Mouse (Mus musculus) liver, embryonic 11.5 days (tissue): ENCODE results near the gene Ssbp3. TPM values are rescaled to one million over a fixed set of nuclear protein-coding genes. Genes with fewer than 3 reads are reported as not detected.

Experiments
- ATAC-seq: fragments of 200-750 bp; cut with Nextera tagmentation; replicated peaks from 2 replicates; pipeline ENCODE4 v1.8.0; 2017; ENCODE audit warnings: moderate number of reproducible peaks, mild to moderate bottlenecking, moderate TSS enrichment, moderate library complexity; ENCODE audit not compliant: low FRiP score
- DNase-seq: peaks from one replicate; pipeline ENCODE4 v3.0.0-alpha.2; 2017; ENCODE audit warnings: low spot score
- H3K27ac ChIP-seq: fragments of 300-500 bp; sonication (generic); 2 replicates; pipeline ENCODE4 v1.5.1; 2014; ENCODE audit warnings: mild to moderate bottlenecking, low read depth, low read length, control low read depth
- H3K27me3 ChIP-seq: fragments of 300-500 bp; sonication (generic); replicated peaks from 2 replicates; pipeline ENCODE4 v1.6.1; 2014; ENCODE audit warnings: low read length, mixed read lengths; ENCODE audit not compliant: control insufficient read depth, insufficient read depth
- H3K36me3 ChIP-seq: fragments of 300-500 bp; sonication (generic); 2 replicates; pipeline ENCODE4 v1.6.1; 2014; ENCODE audit warnings: mild to moderate bottlenecking, low read length, moderate library complexity, mixed read lengths; ENCODE audit not compliant: control insufficient read depth, insufficient read depth
- H3K4me1 ChIP-seq: fragments of 300-500 bp; sonication (generic); replicated peaks from 2 replicates; pipeline ENCODE4 v1.6.1; 2014; ENCODE audit warnings: low read length, mixed read lengths; ENCODE audit not compliant: control insufficient read depth, insufficient read depth
- H3K4me2 ChIP-seq: fragments of 300-500 bp; sonication (generic); 2 replicates; pipeline ENCODE4 v1.6.1; 2014; ENCODE audit warnings: mild to moderate bottlenecking, control low read depth, moderate library complexity
- H3K4me3 ChIP-seq: fragments of 300-500 bp; sonication (generic); 2 replicates; pipeline ENCODE4 v1.5.1; 2014; ENCODE audit warnings: low read depth, low read length, control low read depth
- H3K9ac ChIP-seq: fragments of 300-500 bp; sonication (generic); 2 replicates; pipeline ENCODE4 v1.6.1; 2014; ENCODE audit warnings: low read depth, low read length, control low read depth
- H3K9me3 ChIP-seq: fragments of 300-500 bp; sonication (generic); 2 replicates; pipeline ENCODE4 v1.6.1; 2016; ENCODE audit warnings: low read length, inconsistent platforms, mixed read lengths; ENCODE audit not compliant: control insufficient read depth
- WGBS: fragments of 180-500 bp; shearing (Covaris S2); extraction: QIAGEN DNeasy Blood & Tissue Kit; methylation state at CpG from one replicate; pipeline ENCODE4 v1.1.7; 2014; 5-methylcytosine and 5-hydroxymethylcytosine counted together
- polyA plus RNA-seq: library from polyadenylated mRNA; unstranded; fragments of >200 nt; fragmentation: Nextera tagmentation; extraction: Ambion mirVana; gene quantifications from 2 replicates; pipeline ENCODE4 v1.2.1, GENCODE M21; 2014

Gene Ssbp3
- polyA plus RNA-seq, 1 experiment from 2014 or later, result 89.0 TPM

DNA sequence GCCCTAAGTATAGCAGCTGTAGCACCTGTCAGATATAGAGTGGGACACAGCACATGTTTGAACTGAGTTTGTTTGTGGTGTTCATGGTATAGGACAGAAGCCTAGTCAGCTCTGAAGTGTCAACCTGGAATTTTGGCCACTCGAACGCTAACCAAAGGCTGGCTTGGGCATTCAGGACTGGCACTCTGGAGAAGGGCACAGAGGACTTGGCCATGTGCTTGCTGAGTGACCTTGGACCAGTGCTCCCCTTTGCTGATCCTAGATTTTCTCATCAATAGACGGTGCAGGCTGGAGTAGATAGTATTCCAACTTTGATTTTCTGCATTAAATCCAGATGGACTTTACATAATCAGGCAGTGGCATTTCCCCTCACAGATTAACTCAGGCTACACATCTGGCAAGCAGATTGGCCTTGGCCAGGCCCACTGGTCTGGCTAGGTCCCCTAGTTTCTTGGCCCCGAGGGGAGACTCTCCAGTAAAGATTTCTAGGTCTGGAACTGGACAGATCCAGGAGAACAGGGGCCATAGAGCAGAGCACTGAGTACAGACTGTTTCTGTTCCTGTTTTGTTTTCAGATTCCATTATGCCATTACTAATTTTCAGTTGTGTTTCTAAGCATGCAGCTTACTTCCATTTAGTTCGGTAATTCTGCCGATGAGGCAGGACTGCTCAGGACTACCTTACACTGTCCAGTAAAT lies 102.8 kb downstream of the Ssbp3 start:
- H3K9ac ChIP-seq, result no peak overlapping the region
- WGBS, result 88% methylated on average over 6 of the region's 6 CpGs
- peaks cover 4% of the 10 kb centered on the region; the same call in 1 of the 2 replicates for H3K36me3 ChIP-seq
- ATAC-seq (no peak), DNase-seq (no peak)
- no peaks in the 10 kb centered on the region for H3K9me3 ChIP-seq
- H3K27me3 ChIP-seq, result no peaks in the 10 kb centered on the region
- no peak overlapping the region for H3K4me3 ChIP-seq
- no peak overlapping the region for H3K4me2 ChIP-seq
- H3K4me1 ChIP-seq, result peaks cover 21% of the 10 kb centered on the region
- H3K27ac ChIP-seq, result no peak overlapping the region

DNA sequence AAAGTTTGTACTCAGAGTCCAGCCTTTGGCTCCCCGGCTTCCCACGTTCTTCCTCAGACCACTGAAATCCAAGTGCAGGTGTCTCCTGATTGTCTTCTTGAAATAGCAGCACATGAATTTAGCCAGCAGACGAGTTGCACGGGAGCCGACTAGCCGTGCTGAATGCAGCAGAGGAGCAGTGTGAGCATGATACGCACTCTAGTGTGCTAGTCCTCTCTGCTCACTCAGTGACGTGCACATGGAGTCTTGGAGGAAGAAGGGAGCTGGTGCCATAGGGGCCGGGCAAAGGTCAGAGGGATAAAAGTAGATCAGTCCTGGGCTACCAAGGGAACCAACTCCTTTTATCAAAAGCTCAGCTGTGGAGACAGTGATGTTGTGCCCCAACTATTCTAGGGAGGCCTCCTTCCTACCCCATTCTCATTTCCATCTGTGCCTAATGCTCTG lies 103.3 kb downstream of the Ssbp3 start:
- ATAC-seq (no peak), DNase-seq (no peak)
- peaks cover 4% of the 10 kb centered on the region; the same call in 1 of the 2 replicates for H3K36me3 ChIP-seq
- H3K4me1 ChIP-seq, result peaks cover 20% of the 10 kb centered on the region
- no peaks in the 10 kb centered on the region for H3K9me3 ChIP-seq
- H3K4me3 ChIP-seq, result no peak overlapping the region
- 88% methylated on average over 9 of the region's 9 CpGs for WGBS
- no peak overlapping the region for H3K4me2 ChIP-seq
- no peaks in the 10 kb centered on the region for H3K27me3 ChIP-seq
- no peak overlapping the region for H3K27ac ChIP-seq
- H3K9ac ChIP-seq, result no peak overlapping the region

DNA sequence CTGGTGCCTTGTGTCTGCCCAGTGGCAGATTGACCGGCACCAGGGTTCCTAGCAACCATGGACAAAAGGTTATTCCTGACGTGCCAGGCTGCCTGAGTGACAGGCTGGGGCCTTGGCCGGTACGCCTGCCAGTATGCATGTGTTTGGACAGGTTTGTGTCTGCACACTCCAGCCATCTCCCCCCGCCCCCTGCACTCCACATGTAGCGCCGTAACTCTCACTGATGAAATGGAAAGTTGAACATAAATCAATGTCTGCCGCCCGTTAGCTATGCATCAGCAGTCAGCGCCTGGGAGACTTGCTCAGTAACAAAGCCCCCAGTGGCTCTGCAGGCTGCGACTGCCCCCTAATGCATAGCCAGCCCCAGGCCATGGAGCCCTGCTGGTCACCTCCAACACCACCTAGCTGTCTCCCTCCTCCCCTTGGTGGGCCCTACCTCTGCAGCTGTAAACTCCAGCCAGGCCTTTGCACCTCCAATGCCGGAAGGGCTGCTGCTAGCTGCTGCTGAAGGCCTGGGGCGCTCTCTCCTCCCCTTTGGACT lies 105.5 kb downstream of the Ssbp3 start:
- H3K27ac ChIP-seq, result no peak overlapping the region
- 81% methylated on average over 13 of the region's 13 CpGs for WGBS
- no peaks in the 10 kb centered on the region for H3K9me3 ChIP-seq
- H3K36me3 ChIP-seq, result peaks cover 2% of the 10 kb centered on the region; the same call in 1 of the 2 replicates
- DNase-seq (no peak), ATAC-seq (no peak)
- H3K4me1 ChIP-seq, result peaks cover 28% of the 10 kb centered on the region
- no peak overlapping the region for H3K4me3 ChIP-seq
- no peak overlapping the region for H3K4me2 ChIP-seq
- no peak overlapping the region; the same call in 1 of the 2 replicates for H3K9ac ChIP-seq
- H3K27me3 ChIP-seq, result no peaks in the 10 kb centered on the region

DNA sequence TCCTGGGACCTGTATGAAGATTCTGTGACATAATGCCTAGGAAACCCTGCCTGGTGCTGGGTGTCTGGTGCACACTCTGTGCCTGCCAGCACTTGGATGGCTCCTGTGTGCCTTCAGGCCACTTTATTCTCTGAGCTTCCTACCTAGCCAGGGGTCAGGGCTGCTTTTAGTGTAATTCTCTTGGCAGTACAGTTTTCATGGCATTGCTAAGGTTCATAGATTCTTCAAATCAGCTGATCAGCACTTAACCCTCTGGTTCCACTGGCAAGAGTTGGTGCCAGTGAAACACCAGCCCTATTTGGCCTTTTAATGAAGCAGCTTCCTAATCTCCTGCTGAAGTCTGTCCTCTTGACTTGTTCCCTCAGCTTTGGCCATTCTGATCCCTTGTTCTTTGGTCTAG lies 106.8 kb downstream of the Ssbp3 start:
- no peak overlapping the region for H3K9ac ChIP-seq
- ATAC-seq, result no peak

DNA sequence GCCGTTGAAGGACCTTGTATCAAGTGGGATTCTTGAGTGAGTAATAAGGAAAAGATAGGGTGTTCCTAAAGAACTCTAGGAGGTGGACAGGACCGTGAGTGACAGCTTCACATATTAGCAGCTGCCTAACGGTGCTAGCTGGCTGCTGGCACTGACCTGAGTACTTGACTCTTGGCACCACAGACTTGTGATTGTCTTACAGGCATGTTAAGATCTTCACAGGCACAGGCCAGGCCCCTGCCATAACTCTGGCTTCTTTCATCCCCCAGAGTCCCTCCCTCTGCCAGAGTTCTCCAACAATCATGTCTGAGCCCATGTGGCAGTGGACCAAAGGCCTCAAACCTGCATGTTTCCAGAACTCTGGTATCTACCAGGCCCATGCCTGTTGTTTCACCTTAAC lies 108.0 kb downstream of the Ssbp3 start:
- WGBS, result 86% methylated on average over 3 of the region's 3 CpGs
- peaks cover 2% of the 10 kb centered on the region; the same call in 1 of the 2 replicates for H3K36me3 ChIP-seq
- H3K9me3 ChIP-seq, result no peaks in the 10 kb centered on the region
- no peak overlapping the region for H3K4me3 ChIP-seq
- H3K27me3 ChIP-seq, result no peaks in the 10 kb centered on the region
- DNase-seq (no peak), ATAC-seq (no peak)
- peaks cover 25% of the 10 kb centered on the region for H3K4me1 ChIP-seq
- no peak overlapping the region for H3K27ac ChIP-seq
- no peak overlapping the region for H3K4me2 ChIP-seq
- H3K9ac ChIP-seq, result no peak overlapping the region

More for the DNA sequence above, 106.8 kb downstream of the Ssbp3 start:
- peaks cover 2% of the 10 kb centered on the region; the same call in 1 of the 2 replicates for H3K36me3 ChIP-seq
- H3K9me3 ChIP-seq, result no peaks in the 10 kb centered on the region
- no peak overlapping the region for H3K4me2 ChIP-seq
- no peak for DNase-seq
- H3K4me1 ChIP-seq, result peaks cover 28% of the 10 kb centered on the region
- H3K27ac ChIP-seq, result no peak overlapping the region
- no peaks in the 10 kb centered on the region for H3K27me3 ChIP-seq
- no peak overlapping the region for H3K4me3 ChIP-seq

DNA sequence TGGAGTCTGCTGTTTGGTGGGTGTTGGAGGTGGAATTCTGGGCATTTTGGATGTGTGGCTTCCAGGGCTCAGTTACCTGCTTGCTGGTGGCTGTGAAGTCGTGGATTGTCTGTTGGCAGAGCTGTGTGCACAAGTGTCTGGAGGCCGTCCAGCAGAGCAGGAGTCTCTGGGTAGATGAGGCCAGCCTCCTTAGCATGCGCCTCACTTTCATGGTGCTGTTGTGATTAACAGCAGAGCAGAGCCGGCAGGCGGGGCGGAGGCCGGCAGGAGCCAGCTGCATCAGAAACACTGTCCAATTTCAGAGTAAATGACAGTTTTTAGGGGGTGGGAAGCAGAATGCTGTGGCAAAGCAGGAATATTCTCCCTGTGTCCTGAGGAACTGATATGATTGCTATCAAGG lies 108.5 kb downstream of the Ssbp3 start:
- Histone ChIP-seq H3K4me1 (peaks cover 25% of the 10 kb centered on the region), H3K9me3 (no peaks in the 10 kb centered on the region), H3K9ac (no peak overlapping the region), H3K4me3 (no peak overlapping the region), H3K27ac (no peak overlapping the region), H3K36me3 (no peaks in the 10 kb centered on the region; the same call in 1 of the 2 replicates), H3K27me3 (no peaks in the 10 kb centered on the region), H3K4me2 (no peak overlapping the region)
- DNase-seq (no peak), ATAC-seq (no peak)
- 66% methylated on average over 7 of the region's 7 CpGs for WGBS

DNA sequence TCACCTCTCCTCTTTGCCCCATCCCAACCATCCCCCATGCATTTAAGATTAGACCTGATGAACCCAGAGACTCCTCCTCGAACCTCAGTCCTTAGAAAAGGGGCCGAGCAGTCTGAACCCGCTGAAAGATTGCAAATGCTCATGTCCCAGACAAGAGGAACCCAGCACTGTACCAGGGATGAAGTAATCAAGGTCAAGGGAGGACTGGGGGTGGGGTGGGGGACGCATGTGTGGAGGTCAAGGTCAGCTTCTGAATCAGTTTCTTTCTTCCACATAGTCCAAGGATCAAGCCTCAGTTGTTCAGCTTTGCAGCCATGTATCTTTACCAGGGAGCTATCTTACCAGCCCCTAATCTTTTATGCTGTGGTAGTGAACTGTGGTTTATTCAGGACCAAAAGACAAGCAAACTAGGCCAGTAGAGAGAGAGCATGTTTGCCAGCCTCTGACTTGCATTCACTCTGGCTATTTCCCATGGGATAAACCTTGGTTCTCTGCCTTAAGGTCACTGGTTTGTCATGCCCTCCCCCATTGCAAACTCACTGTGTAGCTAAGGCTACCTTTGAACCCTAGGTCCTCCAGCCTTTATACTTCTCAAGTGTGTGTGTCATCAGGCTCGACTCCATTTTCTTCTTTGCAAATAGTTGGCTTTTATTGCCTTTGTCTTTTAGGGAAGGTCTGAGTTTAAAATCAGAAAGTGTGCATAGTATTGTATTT lies 109.9 kb downstream of the Ssbp3 start:
- H3K4me1 ChIP-seq, result peaks cover 25% of the 10 kb centered on the region
- no peak for ATAC-seq

DNA sequence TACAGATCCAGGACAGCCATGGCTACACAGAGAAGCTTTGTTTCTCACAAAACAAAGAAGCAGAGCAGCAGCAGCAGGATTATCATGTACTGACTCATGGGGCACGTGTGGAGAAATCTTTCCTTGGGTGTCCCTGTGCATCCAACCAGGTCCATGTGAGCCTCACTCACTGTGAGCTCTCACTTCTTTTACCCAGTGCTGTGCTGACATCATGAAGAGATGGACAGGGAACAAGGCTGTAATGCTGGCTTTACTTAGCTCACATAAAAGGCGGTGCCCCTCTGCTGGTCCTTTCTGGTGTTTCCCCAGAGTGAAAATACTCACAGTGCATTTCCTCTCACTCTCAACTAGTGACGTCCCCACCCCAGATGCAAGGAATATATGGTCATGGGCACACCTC lies 111.0 kb downstream of the Ssbp3 start:
- no peak for DNase-seq
- ATAC-seq, result no peak
- Histone ChIP-seq H3K27me3 (no peaks in the 10 kb centered on the region), H3K4me1 (peaks cover 18% of the 10 kb centered on the region), H3K27ac (no peak overlapping the region), H3K36me3 (no peaks in the 10 kb centered on the region; the same call in 1 of the 2 replicates), H3K4me2 (no peak overlapping the region), H3K4me3 (no peak overlapping the region), H3K9me3 (no peaks in the 10 kb centered on the region), H3K9ac (no peak overlapping the region)
- 70% methylated on average over 3 of the region's 3 CpGs for whole genome bisulfite sequencing

More for the DNA sequence above, 109.9 kb downstream of the Ssbp3 start:
- Histone ChIP-seq H3K4me2 (no peak overlapping the region), H3K9ac (no peak overlapping the region), H3K4me3 (no peak overlapping the region), H3K27me3 (no peaks in the 10 kb centered on the region), H3K27ac (no peak overlapping the region), H3K9me3 (no peaks in the 10 kb centered on the region), H3K36me3 (no peaks in the 10 kb centered on the region; the same call in 1 of the 2 replicates)
- WGBS, result 70% methylated on average over 5 of the region's 5 CpGs
- no peak for DNase-seq
